Mouse (Mus musculus): Measurements from ENCODE around the gene Lhfpl5.
"Not testable (repeated sequence)": the region's sequence is repeated elsewhere in the genome, so short reads cannot be mapped to it uniquely, and the experiment has no call there.

The Lhfpl5 gene

DNA sequence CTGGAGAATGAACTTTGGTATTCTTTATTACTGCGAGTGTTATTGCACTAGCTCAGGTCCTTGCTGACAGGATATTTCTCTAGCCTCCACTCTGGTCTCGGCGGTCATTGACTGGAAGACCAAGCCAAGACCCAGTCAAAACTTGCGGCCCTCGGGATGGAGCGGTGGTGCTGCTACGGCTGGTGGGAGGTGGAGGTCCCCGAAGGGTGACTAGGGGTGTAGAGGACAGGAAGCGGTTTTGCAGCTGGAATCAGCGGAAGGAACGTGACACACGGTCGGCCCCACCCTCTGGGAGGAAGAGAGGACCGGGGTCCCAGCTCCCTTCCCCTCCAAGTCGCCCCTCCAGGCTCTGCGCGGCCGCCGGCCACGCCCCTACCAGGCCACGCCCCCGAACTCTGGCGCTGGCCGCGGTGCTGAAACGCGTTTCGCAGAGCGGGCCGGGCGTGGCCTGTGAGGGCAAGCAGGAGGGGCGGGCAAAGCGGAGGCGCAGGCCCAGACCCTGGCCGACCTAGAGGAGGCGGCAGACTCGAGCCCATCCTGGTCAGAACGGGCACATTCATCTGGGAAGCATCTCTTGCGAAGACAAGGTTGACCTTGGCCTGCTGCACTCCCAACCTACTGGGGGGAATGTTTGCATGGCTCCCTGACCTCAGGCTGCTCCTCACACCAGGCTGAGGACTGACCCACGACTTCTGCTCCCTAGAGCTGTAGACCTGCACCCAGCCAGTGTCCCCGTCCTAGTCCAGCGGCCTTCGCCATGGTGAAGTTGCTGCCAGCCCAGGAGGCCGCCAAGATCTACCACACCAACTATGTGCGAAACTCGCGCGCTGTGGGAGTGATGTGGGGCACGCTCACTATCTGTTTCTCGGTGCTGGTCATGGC is at the start of gene Lhfpl5:
Gene Lhfpl5, plus strand, starts transcription at position 398 of the 882 bp plus-strand sequence.
- peak; percentile 53 for DNase-seq (ENCODE audit: low spot score)

DNA sequence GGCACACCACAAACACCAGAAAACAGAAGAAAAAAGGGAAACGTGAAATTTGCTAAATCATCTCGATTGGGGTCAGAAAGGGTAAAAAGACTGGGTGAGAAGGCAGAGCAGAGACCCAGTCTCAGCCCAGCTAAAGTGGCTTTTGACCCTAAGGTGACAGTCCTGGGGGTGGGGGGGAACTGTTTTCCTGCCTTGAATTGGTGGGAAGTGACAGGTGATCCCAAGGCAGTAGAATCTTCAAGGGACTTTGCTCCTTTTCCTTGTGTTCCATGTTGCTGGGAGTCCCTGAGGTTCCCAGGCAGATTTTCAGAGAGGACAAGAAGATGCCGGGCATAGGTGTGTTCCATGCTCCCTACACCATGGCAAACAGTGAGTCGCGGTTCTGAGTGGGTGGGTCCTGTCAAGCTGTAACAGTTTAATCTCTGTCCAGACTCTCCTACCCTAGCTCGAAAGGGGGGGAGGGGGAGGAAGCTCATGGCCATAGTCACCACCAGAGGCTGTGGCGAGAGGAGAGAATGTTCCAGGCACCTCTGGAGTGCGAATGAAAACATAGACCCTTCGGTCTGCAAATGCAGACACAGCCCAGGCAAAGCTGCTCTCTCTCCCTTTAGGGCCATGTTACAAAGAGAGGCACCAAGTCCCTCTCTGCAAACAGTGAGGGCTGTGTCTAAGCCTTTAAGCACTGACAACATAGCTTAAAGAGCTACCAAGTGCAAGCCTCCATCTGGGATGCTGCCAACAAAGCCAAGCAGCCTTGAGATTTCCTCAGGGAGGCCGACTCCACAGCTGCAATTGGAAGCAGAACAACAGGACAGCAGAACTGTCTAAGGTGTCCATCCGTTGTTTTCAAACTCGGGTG is 48.0 kb upstream of the Lhfpl5 start:
- DNase-seq (ENCODE audit: low spot score): peak; percentile 47

DNA sequence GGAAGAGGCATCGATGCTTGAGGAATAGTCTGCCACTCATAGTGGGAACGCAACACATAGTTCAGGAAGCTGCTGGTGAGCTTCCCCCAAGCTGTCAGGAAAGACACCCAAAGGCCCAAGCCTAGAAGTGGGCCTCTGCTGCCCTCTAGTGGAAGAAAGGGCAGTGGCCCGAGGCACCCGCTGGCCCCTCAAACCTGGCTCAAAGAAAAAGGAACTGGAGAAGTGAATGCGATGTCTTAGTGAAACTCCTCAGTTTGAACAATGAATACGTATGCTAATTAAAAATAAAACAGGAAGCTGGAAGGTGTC is 47.4 kb upstream of the Lhfpl5 start:
- DNase-seq (ENCODE audit: low spot score): peak; percentile 74

DNA sequence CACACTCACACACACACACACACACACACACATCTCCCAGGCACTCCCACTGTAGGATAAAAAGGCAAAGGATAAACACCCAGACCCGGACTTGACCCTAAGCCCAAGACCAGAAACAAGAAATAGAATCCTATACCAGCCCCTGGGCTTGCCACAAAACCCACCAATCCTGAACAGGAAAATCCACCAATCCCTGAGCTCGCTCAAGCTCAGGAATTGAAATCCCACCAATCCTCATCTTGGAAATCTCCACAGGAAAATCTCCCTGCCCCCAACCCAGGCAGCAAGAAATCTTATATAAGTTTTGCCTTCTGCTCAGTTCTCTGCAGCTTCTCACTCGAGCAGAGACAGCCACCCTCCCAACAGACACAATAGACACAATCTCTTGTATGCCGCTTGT is 46.3 kb upstream of the Lhfpl5 start:
- DNase-seq (ENCODE audit: low spot score): no peak

DNA sequence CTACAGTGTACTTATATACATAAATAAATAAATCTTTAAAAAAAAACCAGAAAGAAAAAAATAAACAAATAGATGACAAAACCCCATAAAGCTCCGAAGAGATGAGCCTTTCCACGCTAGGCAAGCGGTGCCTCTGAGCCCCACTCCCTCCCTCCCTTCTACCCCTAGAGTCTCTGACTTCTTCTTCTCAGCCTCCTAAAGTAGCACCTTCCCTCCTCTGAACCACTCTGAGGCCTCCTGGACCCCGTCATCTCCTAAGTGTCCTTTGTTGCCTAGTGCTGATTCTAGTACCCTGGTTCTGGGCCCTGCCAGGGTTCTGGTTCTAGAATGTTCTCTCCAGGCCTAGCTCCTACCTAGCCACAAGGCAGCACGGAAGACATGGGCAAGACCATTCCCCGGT is 44.9 kb upstream of the Lhfpl5 start, which contains the start of gene Armc12:
Gene Armc12, plus strand, starts transcription at position 301 of the 400 bp plus-strand sequence.
- DNase-seq (ENCODE audit: low spot score): no peak

DNA sequence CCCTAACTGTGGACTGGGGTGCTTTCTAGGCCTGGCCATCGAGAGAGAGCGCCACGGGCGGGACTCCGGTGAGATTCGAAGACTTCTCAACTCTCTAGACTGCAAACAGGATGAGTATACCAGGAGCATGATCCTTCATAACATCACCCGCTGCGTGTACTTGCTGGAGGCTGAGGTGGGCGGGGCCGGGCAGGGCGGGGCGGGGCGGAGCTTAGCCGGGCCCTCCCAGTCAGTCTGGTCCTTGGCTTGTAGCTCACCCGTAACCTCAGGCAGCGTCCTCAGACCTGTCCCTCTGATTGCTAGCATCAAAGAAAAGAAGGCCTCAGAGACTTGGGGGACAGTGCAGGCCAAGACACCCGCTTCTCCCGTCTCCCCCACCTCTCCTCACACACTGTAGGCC is 43.5 kb upstream of the Lhfpl5 start:
- no peak for DNase-seq (ENCODE audit: low spot score)

DNA sequence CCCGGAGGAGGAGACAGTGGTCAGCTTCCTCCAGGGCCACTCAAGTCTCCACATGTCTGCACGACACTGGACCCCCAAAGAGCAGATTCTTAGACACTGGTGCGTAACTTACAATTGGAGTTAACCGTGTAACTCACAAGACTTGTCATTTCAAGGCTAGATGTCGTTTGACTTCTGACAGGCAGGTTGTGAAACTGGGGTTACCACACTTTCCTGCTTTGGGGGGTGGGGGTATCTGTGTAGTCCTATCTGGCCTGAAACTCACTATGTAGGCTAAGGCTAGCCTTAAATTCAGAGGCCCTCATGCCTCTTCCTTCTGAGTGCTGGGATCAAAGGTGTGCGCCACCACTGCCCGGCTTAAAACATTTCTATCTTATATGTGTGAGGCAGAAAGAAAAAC is 42.9 kb upstream of the Lhfpl5 start:
- DNase-seq (ENCODE audit: low spot score): no peak

DNA sequence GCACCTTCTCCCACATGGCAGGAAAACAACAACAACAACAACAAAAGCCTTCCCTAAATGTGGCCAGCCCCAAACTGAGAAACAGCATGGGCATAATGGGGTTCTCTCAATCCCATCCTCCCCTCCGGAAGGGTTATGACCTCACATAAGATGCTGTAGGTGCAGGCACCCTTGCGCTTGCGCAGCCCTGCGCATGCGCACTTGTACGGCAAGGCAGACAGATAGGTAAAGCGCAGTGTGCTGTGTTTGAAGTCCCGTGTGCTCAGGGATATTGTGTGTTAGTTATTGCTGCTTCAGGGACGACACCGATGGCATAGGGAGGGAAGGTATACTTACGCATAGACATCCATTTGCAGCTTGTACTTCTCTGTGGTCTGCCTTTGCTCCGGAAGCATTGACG is 42.1 kb upstream of the Lhfpl5 start:
- no peak for DNase-seq (ENCODE audit: low spot score)

DNA sequence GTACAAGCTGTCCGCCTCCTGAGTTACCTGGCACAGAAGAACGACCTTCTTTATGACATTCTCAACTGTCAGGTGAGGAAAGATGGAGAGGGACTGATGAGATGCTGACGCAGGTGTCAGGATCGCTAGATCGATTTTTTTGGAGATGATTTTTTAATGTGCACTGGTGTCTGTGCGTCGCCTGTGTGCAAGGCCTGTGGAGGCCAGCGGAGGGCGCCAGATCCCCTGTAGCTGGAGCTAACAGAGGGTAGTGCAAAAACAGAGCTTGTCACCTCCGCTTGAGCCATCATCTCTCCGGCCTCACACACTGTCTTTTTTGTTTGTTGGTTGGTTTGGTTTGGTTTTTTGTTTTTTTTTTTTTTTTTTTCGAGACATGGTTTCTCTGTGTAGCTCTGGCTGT is 37.6 kb upstream of the Lhfpl5 start:
- no peak for DNase-seq (ENCODE audit: low spot score)

DNA sequence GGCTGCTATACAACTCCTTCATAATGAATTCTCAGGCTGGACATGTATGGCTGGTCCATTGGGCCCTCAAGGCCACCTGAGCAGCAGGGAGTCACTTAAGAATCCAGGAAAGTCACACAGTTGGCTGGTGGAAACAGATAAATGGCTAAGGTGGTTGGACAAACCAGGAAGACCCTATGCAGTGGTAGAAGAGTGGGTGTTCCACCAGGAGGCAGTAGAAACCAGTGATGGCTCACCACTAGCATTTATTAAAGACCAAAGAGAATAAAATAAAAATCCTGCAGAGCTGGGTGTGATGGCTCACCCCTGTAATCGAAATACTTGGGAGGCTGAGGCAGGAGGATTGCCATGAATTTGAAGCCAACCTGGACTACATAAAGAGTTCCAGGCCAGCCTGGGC is 28.5 kb upstream of the Lhfpl5 start:
- no peak for DNase-seq (ENCODE audit: low spot score)

DNA sequence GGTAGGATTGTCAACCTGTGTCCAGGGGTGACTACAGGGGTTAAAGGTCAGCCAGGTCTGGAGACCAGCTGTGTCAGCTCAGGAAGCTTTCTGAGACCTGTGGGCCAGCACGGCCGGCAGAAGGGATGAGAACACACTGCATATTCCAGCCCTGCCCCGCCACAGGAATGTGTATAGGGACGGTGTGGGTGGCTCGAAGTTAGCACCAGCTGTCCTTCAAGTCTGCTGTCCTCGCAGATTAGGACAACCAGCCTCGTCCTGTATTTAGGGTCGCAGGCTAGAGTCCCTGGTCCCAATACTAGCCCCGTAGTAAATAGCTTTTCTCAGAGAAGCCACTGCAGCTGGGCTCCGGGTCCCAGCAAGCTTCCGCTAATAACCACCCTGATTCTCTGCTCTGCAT is 26.9 kb upstream of the Lhfpl5 start:
- DNase-seq (ENCODE audit: low spot score): no peak

DNA sequence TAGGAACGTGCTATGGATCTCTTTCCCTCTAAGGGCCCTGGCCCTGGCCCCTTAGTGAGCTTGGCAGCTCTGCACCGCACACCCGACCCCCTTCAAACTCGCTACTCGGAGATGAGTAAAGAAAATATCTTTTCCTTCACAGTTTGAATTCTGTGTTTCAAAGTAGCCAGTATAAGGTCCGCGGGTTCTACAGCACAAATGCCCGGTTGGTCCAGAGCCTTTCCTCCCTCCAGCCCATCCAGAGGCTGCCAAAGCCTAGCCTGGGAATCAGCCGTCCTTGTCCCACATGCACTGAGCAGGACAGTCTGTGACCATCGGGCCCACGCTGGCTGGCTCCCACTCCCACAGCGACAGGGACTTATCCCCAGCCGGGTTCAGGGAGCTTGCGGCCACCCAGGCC is 26.3 kb upstream of the Lhfpl5 start, which contains the start of gene Clpsl2:
Gene Clpsl2, plus strand, starts transcription at position 301 of the 400 bp plus-strand sequence.
- no peak for DNase-seq (ENCODE audit: low spot score)

DNA sequence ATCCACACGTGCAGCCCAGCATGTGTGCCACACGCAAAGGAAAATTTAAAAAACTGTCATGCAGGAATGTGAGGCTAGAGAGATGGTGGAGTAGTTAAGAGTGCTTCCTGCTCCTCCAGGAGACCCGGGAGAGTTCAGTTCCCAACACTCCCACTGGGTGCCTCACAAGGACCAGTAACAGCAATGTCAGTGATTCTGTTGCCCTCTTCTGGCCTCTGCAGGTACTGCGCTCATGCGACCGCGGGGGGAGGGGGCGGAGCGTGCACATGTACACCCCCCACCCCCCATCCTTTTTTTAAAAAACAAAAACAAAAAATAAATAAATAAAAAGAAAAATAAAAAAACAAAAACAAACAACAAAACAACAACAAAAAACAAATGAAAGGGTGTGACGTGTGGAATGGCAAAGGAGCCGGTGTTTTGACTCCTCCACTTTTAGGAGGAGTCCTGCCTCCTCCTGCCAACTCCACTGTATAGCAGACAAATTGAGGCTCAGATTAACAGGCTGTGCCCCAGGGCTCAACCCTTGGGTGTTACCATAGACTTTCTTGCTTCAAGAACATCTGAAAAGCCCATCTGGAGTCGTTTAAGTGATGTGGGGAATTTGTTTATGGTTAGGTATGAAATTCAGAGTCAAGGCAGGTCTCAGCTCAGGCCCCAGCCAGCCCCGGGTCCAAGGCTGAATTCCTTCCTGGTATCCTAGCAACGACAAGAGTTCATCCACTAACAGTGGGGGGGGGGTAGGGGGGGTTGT is 22.2 kb upstream of the Lhfpl5 start:
- DNase-seq (ENCODE audit: low spot score): peak; percentile 43

DNA sequence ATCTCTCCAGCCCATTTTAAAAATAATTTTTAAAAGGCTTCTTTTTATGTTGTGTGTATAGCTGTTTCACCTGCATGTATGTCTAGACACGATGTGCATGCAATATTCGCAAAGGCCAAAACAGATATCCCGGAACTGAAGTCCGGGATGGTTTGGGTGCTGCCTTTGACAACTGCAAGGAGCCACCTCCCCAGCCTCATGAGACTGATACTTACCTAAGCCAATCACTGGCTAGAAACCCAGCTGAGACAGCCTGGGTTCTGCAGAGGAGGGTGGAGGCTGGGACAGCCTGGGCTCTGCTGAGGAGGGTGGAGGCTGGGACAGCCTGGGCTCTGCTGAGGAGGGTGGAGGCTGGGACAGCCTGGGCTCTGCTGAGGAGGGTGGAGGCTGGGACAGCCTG is 21.4 kb upstream of the Lhfpl5 start:
- DNase-seq (ENCODE audit: low spot score): not testable (repeated sequence)

DNA sequence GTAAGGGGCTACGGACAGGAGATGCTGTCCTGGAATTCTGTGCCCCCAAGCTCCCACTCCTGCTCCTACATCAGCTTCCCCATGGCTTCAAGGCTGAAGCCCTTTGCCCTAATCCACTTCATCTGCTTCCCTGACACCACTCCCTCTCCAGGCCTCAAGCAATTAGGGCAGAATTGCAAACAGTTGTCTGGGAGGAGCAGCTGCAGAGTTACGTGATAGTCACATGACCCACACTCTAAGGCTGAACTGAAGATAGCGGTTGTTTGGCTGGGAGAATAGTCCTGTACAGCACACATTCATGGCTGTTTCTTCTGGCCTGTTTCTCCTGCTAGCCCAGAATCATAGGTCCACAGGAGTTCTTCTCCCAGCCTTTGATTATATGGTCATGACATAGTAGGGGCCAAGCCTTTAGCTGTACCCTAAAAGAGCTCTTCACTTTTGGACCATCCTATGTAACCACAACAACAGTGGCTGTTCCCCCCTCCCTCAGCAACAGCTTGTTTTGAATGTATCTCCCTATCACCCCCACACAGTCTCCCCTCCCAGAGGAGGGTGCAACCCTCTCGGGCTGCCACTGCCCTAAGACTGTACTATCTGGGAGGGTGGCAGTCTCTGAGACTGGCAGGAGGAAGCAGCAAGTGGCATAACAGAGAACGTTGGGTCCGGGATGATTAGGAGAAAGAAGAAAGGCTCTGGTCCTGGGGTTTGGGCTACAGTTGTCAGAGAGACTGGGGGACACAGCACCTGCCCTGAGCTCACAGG is 18.6 kb upstream of the Lhfpl5 start:
- DNase-seq (ENCODE audit: low spot score): no peak

DNA sequence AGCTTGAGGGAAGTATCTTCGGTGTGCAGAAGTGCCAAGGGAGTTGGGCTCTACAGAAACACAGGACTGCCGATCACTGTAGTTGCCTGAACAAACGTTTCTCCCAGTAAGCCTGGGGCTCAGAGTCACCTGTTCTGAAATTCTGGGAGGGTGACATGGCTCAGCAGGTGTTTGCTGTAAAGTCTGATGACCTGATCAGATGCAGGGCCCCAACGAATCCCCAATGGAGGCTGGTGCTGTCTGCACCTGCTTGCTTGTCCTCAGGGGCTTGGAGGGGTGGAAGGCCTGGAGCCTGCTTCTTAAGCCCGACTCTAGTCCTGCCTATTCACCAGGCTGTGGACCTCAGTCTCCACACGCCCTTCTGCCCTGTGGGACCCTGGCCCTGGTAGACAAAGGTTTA is 17.7 kb upstream of the Lhfpl5 start:
- no peak for DNase-seq (ENCODE audit: low spot score)

DNA sequence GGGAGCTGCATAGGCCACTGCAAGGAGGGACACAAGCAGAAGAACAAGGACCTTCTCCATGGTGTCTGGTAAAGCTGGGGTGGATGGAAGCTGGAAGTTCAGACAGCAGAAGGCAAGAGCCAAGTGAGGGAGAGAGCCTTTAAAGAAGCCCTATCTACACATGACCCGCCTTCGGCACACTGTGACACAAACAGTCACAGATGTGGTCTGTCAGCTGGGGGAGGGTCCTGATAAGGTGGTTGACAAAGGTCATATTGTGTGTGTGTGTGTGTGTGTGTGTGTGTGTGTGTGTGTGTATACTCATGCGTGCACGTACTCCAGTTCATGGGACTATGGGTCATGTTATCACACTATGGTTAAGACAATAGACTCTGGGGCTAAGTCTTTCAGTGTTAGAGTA is 14.8 kb upstream of the Lhfpl5 start, which contains the start of gene Clps:
Gene Clps, minus strand, starts transcription at position 169 of the 400 bp plus-strand sequence.
- DNase-seq (ENCODE audit: low spot score): no peak

DNA sequence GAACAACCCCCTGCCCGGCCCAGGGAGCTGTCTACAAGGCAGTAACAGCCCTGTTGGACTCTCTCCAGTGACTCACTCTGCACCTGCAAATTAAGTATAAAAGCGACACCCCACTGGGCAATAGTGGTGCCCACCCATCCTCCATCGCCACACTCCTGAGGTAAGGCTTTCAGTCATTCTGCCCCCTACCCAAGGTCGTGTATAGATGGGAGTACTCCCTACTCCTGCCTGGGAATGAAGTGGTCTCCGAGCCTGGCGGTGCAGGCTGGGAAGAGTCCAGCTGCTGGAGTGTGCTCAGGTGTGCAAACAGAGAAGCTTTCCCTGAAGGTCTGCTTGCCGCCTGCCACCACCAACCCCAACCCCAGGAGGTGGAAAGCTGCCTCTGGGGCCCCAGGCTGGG is 13.8 kb upstream of the Lhfpl5 start:
- DNase-seq (ENCODE audit: low spot score): no peak

DNA sequence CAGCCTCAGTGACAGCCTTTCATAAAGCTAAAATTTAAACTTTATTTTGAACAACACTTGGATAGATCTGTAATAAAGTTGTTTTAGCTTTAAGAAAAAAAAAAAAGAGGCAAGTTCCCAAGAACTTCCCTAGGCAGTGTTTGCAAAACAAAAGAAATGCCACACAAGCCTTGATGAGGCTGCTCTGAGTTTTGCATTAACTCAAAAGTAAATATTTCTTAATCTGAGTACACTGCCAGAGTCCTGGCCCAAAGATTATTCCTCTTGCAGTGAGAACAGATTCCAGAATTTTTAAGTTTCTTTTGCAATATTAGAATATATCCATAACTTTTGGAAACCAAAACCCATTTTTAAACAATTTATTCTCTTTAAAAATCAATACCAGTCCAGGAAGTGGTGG is 10.3 kb upstream of the Lhfpl5 start:
- no peak for DNase-seq (ENCODE audit: low spot score)

DNA sequence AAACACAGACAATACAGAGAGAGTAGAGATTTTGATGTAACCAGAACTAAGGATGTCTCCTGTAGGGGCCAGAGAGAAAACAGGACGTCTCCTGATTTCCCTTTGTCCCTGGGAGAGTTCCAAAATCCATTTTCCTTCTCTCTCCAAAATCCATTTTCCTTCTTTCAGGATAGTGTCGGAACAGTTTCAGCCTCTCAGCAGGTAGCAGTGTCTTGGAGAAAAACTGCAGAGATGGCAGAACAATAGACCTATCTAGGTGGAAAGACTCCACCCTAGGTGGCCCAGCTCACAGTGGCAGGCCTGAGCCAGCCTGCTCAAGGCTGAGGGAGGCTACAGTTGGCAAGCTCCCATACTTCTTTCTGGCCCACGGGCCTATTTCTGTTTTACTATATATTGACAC is 7.9 kb upstream of the Lhfpl5 start:
- no peak for DNase-seq (ENCODE audit: low spot score)

DNA sequence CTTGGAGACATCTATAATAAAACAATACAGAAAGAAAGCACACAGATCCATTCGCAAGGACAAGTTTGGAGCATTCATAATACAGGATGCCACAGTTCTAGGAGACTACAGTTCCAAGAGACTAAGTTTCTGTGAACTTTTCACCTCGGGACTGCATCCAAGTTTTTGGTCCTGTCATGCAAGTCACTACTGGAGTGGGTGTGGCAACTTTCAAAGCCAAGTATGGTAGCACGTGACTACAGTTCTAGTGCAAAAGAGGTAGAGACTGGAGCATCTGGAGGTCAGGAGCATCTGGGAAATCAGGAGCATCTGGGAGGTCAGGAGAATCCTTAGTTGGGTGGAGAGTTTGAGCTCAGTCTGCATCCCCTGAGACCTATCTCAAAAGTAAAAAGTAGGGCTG is 3.6 kb upstream of the Lhfpl5 start:
- no peak for DNase-seq (ENCODE audit: low spot score)

DNA sequence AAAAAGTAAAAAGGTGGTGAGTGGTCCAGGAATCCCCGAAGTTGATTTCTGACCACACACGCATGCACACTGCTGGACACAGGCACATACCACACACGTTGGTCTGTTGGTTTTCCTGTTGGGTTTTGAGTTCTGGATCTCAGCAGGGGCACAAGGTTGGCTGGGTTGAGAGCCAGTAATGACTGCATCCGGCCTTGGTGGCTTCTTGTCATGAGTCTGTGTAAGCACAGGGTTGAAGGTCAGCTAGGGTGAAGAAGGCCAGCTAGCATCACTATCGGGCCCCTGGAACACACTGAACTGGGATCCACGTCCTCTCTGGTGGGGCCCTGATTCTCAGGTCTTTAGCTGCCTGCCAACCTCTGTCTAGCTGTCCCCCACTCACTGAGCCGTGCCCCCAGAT is 2.9 kb upstream of the Lhfpl5 start:
- no peak for DNase-seq (ENCODE audit: low spot score)

Measured in testis, postnatal 14 days (tissue).